Mouse (Mus musculus): ENCODE measurements at regions not wholly inside any gene's neighbourhood (a gene's known extent, or its start where the extent isn't known, plus 50 kb on each side); places are given as distances from the start of the nearest gene placed in this dataset.

GRCm38 (mm10) chr9:86188873-86189272 is 275.9 kb downstream of the Ube2cbp start:
- H3K27me3 ChIP-seq (ENCODE audit: low read depth, poor library complexity, severe bottlenecking): no peaks in the 10 kb centered on the region
- no peaks in the 10 kb centered on the region for H3K36me3 ChIP-seq
- 6% methylated on average over 2 of the region's 2 CpGs for WGBS
- H3K9me3 ChIP-seq (replicated peaks): no peaks in the 10 kb centered on the region
- no peak overlapping the region for H3K4me3 ChIP-seq
- DNase-seq (ENCODE audit: low spot score): peak; percentile 33
- peaks cover 56% of the 10 kb centered on the region for H3K4me1 ChIP-seq
- H3K27ac ChIP-seq (replicated peaks): peak overlapping the region; percentile 81

GRCm38 (mm10) chr9:86205041-86205440 is 259.7 kb downstream of the Ube2cbp start:
- H3K36me3 ChIP-seq: no peaks in the 10 kb centered on the region

GRCm38 (mm10) chr9:86208334-86208925 is 256.3 kb downstream of the Ube2cbp start:
- Histone ChIP-seq H3K27ac (replicated peaks) (no peak overlapping the region), H3K27me3 (ENCODE audit: low read depth, poor library complexity, severe bottlenecking) (no peaks in the 10 kb centered on the region), H3K4me1 (no peaks in the 10 kb centered on the region), H3K4me3 (no peak overlapping the region), H3K9me3 (replicated peaks) (no peaks in the 10 kb centered on the region), H3K36me3 (no peaks in the 10 kb centered on the region)
- no peak for DNase-seq (ENCODE audit: low spot score)
- 88% methylated on average over 5 of the region's 5 CpGs for WGBS

More at GRCm38 (mm10) chr9:86205041-86205440, 259.7 kb downstream of the Ube2cbp start:
- Histone ChIP-seq H3K9me3 (replicated peaks) (no peaks in the 10 kb centered on the region), H3K27me3 (ENCODE audit: low read depth, poor library complexity, severe bottlenecking) (no peaks in the 10 kb centered on the region), H3K27ac (replicated peaks) (no peak overlapping the region), H3K4me3 (no peak overlapping the region), H3K4me1 (no peaks in the 10 kb centered on the region)
- DNase-seq (ENCODE audit: low spot score): no peak
- 86% methylated on average over 3 of the region's 3 CpGs for WGBS

- Histone ChIP-seq H3K27me3 (ENCODE audit: low read depth, poor library complexity, severe bottlenecking) (no peaks in the 10 kb centered on the region), H3K36me3 (no peaks in the 10 kb centered on the region), H3K4me3 (no peak overlapping the region), H3K9me3 (replicated peaks) (peaks cover 9% of the 10 kb centered on the region; the same call in 1 of the 2 replicates), H3K27ac (replicated peaks) (no peak overlapping the region), H3K4me1 (no peaks in the 10 kb centered on the region)
- 94% methylated on average over 3 of the region's 3 CpGs for WGBS
- DNase-seq (ENCODE audit: low spot score): no peak
Measured at GRCm38 (mm10) chr9:86211267-86211666, 253.5 kb downstream of the Ube2cbp start.

GRCm38 (mm10) chr9:86219669-86220068 is 245.1 kb downstream of the Ube2cbp start:
- WGBS: 84% methylated on average over 4 of the region's 4 CpGs
- Histone ChIP-seq H3K36me3 (no peaks in the 10 kb centered on the region), H3K4me1 (0 out of 2 replicates have a peak, but pooled peaks cover 5% of the 10 kb centered on the region), H3K27me3 (ENCODE audit: low read depth, poor library complexity, severe bottlenecking) (no peaks in the 10 kb centered on the region), H3K9me3 (replicated peaks) (peaks cover 16% of the 10 kb centered on the region; the same call in 1 of the 2 replicates), H3K27ac (replicated peaks) (no peak overlapping the region), H3K4me3 (no peak overlapping the region)
- no peak for DNase-seq (ENCODE audit: low spot score)

GRCm38 (mm10) chr9:86224530-86224929 is 240.2 kb downstream of the Ube2cbp start:
- Histone ChIP-seq H3K4me1 (peaks cover 10% of the 10 kb centered on the region; the same call in 1 of the 2 replicates), H3K27me3 (ENCODE audit: low read depth, poor library complexity, severe bottlenecking) (peaks cover 20% of the 10 kb centered on the region)

GRCm38 (mm10) chr9:86230673-86231350 is 233.9 kb downstream of the Ube2cbp start:
- Histone ChIP-seq H3K27ac (replicated peaks) (peak overlapping the region; percentile 55; the same call in 1 of the 2 replicates), H3K4me1 (peaks cover 34% of the 10 kb centered on the region), H3K9me3 (replicated peaks) (peaks cover 4% of the 10 kb centered on the region), H3K4me3 (0 out of 2 replicates have a peak overlapping the region, but pooled peaks have one; percentile 4), H3K27me3 (ENCODE audit: low read depth, poor library complexity, severe bottlenecking) (peaks cover 44% of the 10 kb centered on the region), H3K36me3 (no peaks in the 10 kb centered on the region)
- WGBS: 8% methylated on average over 7 of the region's 7 CpGs
- DNase-seq (ENCODE audit: low spot score): peak; percentile 65

More at GRCm38 (mm10) chr9:86224530-86224929, 240.2 kb downstream of the Ube2cbp start:
- 71% methylated on average over 3 of the region's 3 CpGs for WGBS
- no peaks in the 10 kb centered on the region; the same call in 1 of the 2 replicates for H3K9me3 ChIP-seq (replicated peaks)
- DNase-seq (ENCODE audit: low spot score): no peak
- H3K27ac ChIP-seq (replicated peaks): no peak overlapping the region
- H3K36me3 ChIP-seq: no peaks in the 10 kb centered on the region
- H3K4me3 ChIP-seq: no peak overlapping the region

GRCm38 (mm10) chr9:86231692-86232091 is 233.1 kb downstream of the Ube2cbp start:
- no peak overlapping the region for H3K4me3 ChIP-seq
- H3K27ac ChIP-seq (replicated peaks): peak overlapping the region; percentile 55
- peak; percentile 30 for DNase-seq (ENCODE audit: low spot score)

GRCm38 (mm10) chr9:86232174-86232573 is 232.6 kb downstream of the Ube2cbp start:
- DNase-seq (ENCODE audit: low spot score): no peak
- peak overlapping the region; percentile 55; the same call in 1 of the 2 replicates for H3K27ac ChIP-seq (replicated peaks)
- peaks cover 44% of the 10 kb centered on the region for H3K27me3 ChIP-seq (ENCODE audit: low read depth, poor library complexity, severe bottlenecking)
- H3K4me1 ChIP-seq: peaks cover 34% of the 10 kb centered on the region
- WGBS: 74% methylated on average over 1 of the region's 1 CpGs
- peaks cover 6% of the 10 kb centered on the region for H3K9me3 ChIP-seq (replicated peaks)
- no peaks in the 10 kb centered on the region for H3K36me3 ChIP-seq
- no peak overlapping the region for H3K4me3 ChIP-seq

More at GRCm38 (mm10) chr9:86231692-86232091, 233.1 kb downstream of the Ube2cbp start:
- 20% methylated on average over 5 of the region's 5 CpGs for WGBS
- Histone ChIP-seq H3K4me1 (peaks cover 34% of the 10 kb centered on the region), H3K27me3 (ENCODE audit: low read depth, poor library complexity, severe bottlenecking) (peaks cover 44% of the 10 kb centered on the region), H3K9me3 (replicated peaks) (peaks cover 6% of the 10 kb centered on the region), H3K36me3 (no peaks in the 10 kb centered on the region)

- no peaks in the 10 kb centered on the region for H3K36me3 ChIP-seq
- peaks cover 6% of the 10 kb centered on the region for H3K9me3 ChIP-seq (replicated peaks)
- DNase-seq (ENCODE audit: low spot score): no peak
- no peak overlapping the region for H3K4me3 ChIP-seq
- no peak overlapping the region for H3K27ac ChIP-seq (replicated peaks)
- WGBS: 90% methylated on average over 7 of the region's 7 CpGs
- H3K27me3 ChIP-seq (ENCODE audit: low read depth, poor library complexity, severe bottlenecking): peaks cover 31% of the 10 kb centered on the region
- H3K4me1 ChIP-seq: peaks cover 34% of the 10 kb centered on the region
Measured at GRCm38 (mm10) chr9:86233775-86234174, 231.0 kb downstream of the Ube2cbp start.

- Histone ChIP-seq H3K27me3 (ENCODE audit: low read depth, poor library complexity, severe bottlenecking) (peaks cover 7% of the 10 kb centered on the region), H3K27ac (replicated peaks) (no peak overlapping the region), H3K9me3 (replicated peaks) (peaks cover 6% of the 10 kb centered on the region), H3K36me3 (no peaks in the 10 kb centered on the region), H3K4me3 (no peak overlapping the region), H3K4me1 (peaks cover 12% of the 10 kb centered on the region)
- DNase-seq (ENCODE audit: low spot score): no peak
- 86% methylated on average over 4 of the region's 4 CpGs for WGBS
Measured at GRCm38 (mm10) chr9:86238691-86239090, 226.1 kb downstream of the Ube2cbp start.

GRCm38 (mm10) chr9:86240287-86240686 is 224.5 kb downstream of the Ube2cbp start:
- no peaks in the 10 kb centered on the region for H3K27me3 ChIP-seq (ENCODE audit: low read depth, poor library complexity, severe bottlenecking)
- no peak for DNase-seq (ENCODE audit: low spot score)
- H3K36me3 ChIP-seq: no peaks in the 10 kb centered on the region
- no peak overlapping the region for H3K4me3 ChIP-seq
- peaks cover 3% of the 10 kb centered on the region for H3K9me3 ChIP-seq (replicated peaks)
- no peak overlapping the region for H3K27ac ChIP-seq (replicated peaks)
- WGBS: 75% methylated on average over 2 of the region's 2 CpGs
- H3K4me1 ChIP-seq: peaks cover 12% of the 10 kb centered on the region

GRCm38 (mm10) chr9:86240896-86241295 is 223.9 kb downstream of the Ube2cbp start:
- 84% methylated on average over 7 of the region's 7 CpGs for WGBS
- H3K9me3 ChIP-seq (replicated peaks): peaks cover 2% of the 10 kb centered on the region
- no peak for DNase-seq (ENCODE audit: low spot score)

More at GRCm38 (mm10) chr9:86240896-86241295, 223.9 kb downstream of the Ube2cbp start:
- Histone ChIP-seq H3K27ac (replicated peaks) (no peak overlapping the region), H3K27me3 (ENCODE audit: low read depth, poor library complexity, severe bottlenecking) (no peaks in the 10 kb centered on the region), H3K4me1 (peaks cover 12% of the 10 kb centered on the region), H3K4me3 (no peak overlapping the region), H3K36me3 (no peaks in the 10 kb centered on the region)

All from midbrain, embryonic 10.5 days (tissue).